Mouse (Mus musculus): ENCODE measurements around the gene Gm49380.
"Not testable (repeated sequence)": the region's sequence is repeated elsewhere in the genome, so short reads cannot be mapped to it uniquely, and the experiment has no call there.

The Gm49380 gene

GRCm38 (mm10) chr9:44124317-44124716, 11.0 kb upstream of the Gm49380 start:
- DNase-seq, result no peak

- no peak for DNase-seq
Measured at GRCm38 (mm10) chr9:44119948-44120465, 6.7 kb upstream of the Gm49380 start.

GRCm38 (mm10) chr9:44119011-44119410, 5.7 kb upstream of the Gm49380 start:
- no peak for DNase-seq

GRCm38 (mm10) chr9:44116182-44116581, 2.9 kb upstream of the Gm49380 start:
- no peak for DNase-seq

- no peak for DNase-seq
Measured at GRCm38 (mm10) chr9:44115599-44115998, 2.3 kb upstream of the Gm49380 start.

- DNase-seq, result no peak
Measured at GRCm38 (mm10) chr9:44114453-44114852, 1.2 kb upstream of the Gm49380 start.

GRCm38 (mm10) chr9:44111909-44112308, 1.4 kb downstream of the Gm49380 start:
- DNase-seq, result not testable (repeated sequence)

GRCm38 (mm10) chr9:44109360-44110095, 3.8 kb downstream of the Gm49380 start:
- peak; percentile 95 for DNase-seq

- peak; percentile 95 for DNase-seq
Measured at GRCm38 (mm10) chr9:44108269-44109055, 4.8 kb downstream of the Gm49380 start.

GRCm38 (mm10) chr9:44107557-44108179, 5.6 kb downstream of the Gm49380 start:
- peak; percentile 96 for DNase-seq

- DNase-seq, result peak; percentile 99
Measured at GRCm38 (mm10) chr9:44107110-44107509, 6.2 kb downstream of the Gm49380 start, which contains the start of gene C1qtnf5. TSS of gene C1qtnf5 (plus strand) at chr9:44107245.

- DNase-seq, result no peak
Measured at GRCm38 (mm10) chr9:44106596-44106995, 6.7 kb downstream of the Gm49380 start.

- peak; percentile 93 for DNase-seq
Measured at GRCm38 (mm10) chr9:44106182-44106581, 7.1 kb downstream of the Gm49380 start.

GRCm38 (mm10) chr9:44105781-44106180, 7.5 kb downstream of the Gm49380 start:
- no peak for DNase-seq

GRCm38 (mm10) chr9:44104881-44105280, 8.4 kb downstream of the Gm49380 start:
- DNase-seq, result no peak

GRCm38 (mm10) chr9:44101490-44101889, 11.8 kb downstream of the Gm49380 start, which contains the start of gene Mfrp:
TSS of gene Mfrp (plus strand) at chr9:44101729.
- no peak for DNase-seq

GRCm38 (mm10) chr9:44096536-44096935, 16.8 kb downstream of the Gm49380 start:
- DNase-seq, result peak; percentile 95

GRCm38 (mm10) chr9:44095781-44096180, 17.5 kb downstream of the Gm49380 start:
- no peak for DNase-seq

GRCm38 (mm10) chr9:44094737-44095136, 18.6 kb downstream of the Gm49380 start:
- no peak for DNase-seq

- peak; percentile 97 for DNase-seq
Measured at GRCm38 (mm10) chr9:44093612-44094503, 19.4 kb downstream of the Gm49380 start.

- DNase-seq, result peak; percentile 96
Measured at GRCm38 (mm10) chr9:44088877-44089608, 24.3 kb downstream of the Gm49380 start.

All from heart, adult 11 months (tissue).